Mouse (Mus musculus): ENCODE data around the gene Nisch.

DNA sequence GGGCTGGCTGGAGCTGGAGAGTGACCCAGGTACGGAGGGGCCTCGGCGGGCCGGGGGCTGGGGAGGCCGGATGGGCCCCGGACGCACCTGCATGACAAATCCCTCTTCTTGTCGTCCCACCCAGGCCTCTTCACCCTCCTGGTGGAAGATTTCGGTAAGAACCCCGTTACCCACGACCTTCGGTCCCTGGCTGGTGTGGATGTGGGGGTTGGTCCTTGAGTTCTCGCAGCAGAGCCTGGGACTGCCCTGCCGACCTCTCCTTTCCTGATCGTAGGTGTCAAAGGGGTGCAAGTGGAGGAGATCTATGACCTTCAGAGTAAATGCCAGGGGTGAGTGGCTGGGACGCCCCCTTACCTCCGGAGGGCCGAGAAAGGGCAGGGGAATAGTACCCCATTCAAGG lies 34.9 kb upstream of the Nisch start:
- TF ChIP-seq CEBPB (IDR thresholded peaks at IDR 0.05; ENCODE audit: low read depth) (no peak), CTCF (IDR thresholded peaks at IDR 0.05; ENCODE audit: control insufficient read depth, insufficient read depth, insufficient read length) (no peak), MYOG (IDR thresholded peaks at IDR 0.05; ENCODE audit: control insufficient read depth, extremely low read depth, insufficient read length) (no peak), MAX (IDR thresholded peaks at IDR 0.05) (no peak), USF1 (IDR thresholded peaks at IDR 0.05; ENCODE audit: low read depth) (no peak), MYOD1 (IDR thresholded peaks at IDR 0.05; ENCODE audit: control insufficient read depth, insufficient read length, low read depth) (no peak)
